Mouse (Mus musculus) forebrain, embryonic 16.5 days (tissue): ENCODE data around the gene Ddx20. TPM values are rescaled to one million over a fixed set of nuclear protein-coding genes. Genes with fewer than 3 reads are reported as not detected.

ENCODE experiments used
- polyA plus RNA-seq: library from polyadenylated mRNA; unstranded; fragments of >200 nt; fragmentation: Nextera tagmentation; extraction: Ambion mirVana; gene quantifications from 2 replicates; pipeline ENCODE4 v1.2.1, GENCODE M21; 2015

The Ddx20 gene
- polyA plus RNA-seq, 1 experiment from 2014 or later: 31.6 TPM

Other genes starting within 250 kb of the Ddx20 start
- gene Kcnd3, start 235.2 kb downstream of the Ddx20 start, polyA plus RNA-seq: 7.6 and 8.6 TPM in 2 replicates
- gene Inka2, start 17.0 kb upstream of the Ddx20 start, polyA plus RNA-seq: 3.2 and 3.9 TPM in 2 replicates
- gene Rap1a, start 113.8 kb upstream of the Ddx20 start, polyA plus RNA-seq: 67.7 and 87.5 TPM in 2 replicates
- gene Adora3, start 183.3 kb upstream of the Ddx20 start, polyA plus RNA-seq: 0.11 TPM in 1 of 2 replicates, not detected in the other
- gene Tmigd3, start 183.3 kb upstream of the Ddx20 start, polyA plus RNA-seq: 0.58 TPM in 1 of 2 replicates, not detected in the other
- 0.34 TPM in 1 of 2 replicates, not detected in the other for gene I830077J02Rik, start 245.1 kb upstream of the Ddx20 start, polyA plus RNA-seq